Mouse (Mus musculus) myocyte (in vitro differentiated cells): Measurements from ENCODE around the gene Ube2f.

Experiments used
- CEBPB ChIP-seq: IDR thresholded peaks from 2 replicates; pipeline ENCODE4 v1.6.1; 2011; ENCODE audit warnings: mild to moderate bottlenecking, moderate library complexity; ENCODE audit not compliant: poor library complexity, insufficient read depth, severe bottlenecking
- E2F4 ChIP-seq: IDR thresholded peaks from one replicate; pipeline ENCODE4 v1.6.1; 2011; ENCODE audit warnings: mild to moderate bottlenecking, control low read depth, moderate library complexity; ENCODE audit not compliant: insufficient read depth
- MAX ChIP-seq: IDR thresholded peaks from one replicate; pipeline ENCODE4 v1.6.1; 2011; ENCODE audit warnings: low read depth, mild to moderate bottlenecking, control low read depth
- MYOD1 ChIP-seq, 3 experiments: IDR thresholded peaks; one replicate each; pipeline ENCODE4 v1.6.1; 2011; ENCODE audit warnings: control low read depth in 2 of 3, low read depth in 2 of 3, mild to moderate bottlenecking in 2 of 3, moderate library complexity in 1 of 3; ENCODE audit not compliant: insufficient read length in 2 of 3, control insufficient read depth in 1 of 3
- MYOG ChIP-seq, 3 experiments: IDR thresholded peaks; one replicate each; pipeline ENCODE4 v1.6.1; 2011; ENCODE audit warnings: control low read depth in 2 of 3, low read depth in 2 of 3, mild to moderate bottlenecking in 2 of 3; ENCODE audit not compliant: insufficient read length in 2 of 3, control insufficient read depth in 1 of 3, insufficient read depth in 1 of 3
- POLR2A ChIP-seq: IDR thresholded peaks from one replicate; pipeline ENCODE4 v1.6.1; 2011; ENCODE audit warnings: low read depth, mild to moderate bottlenecking, control low read depth, moderate library complexity; ENCODE audit not compliant: insufficient read length
- POLR2AphosphoS2 ChIP-seq: IDR thresholded peaks from one replicate; pipeline ENCODE4 v1.6.1; 2011; ENCODE audit warnings: low read depth, control low read depth; ENCODE audit not compliant: insufficient read length
- SRF ChIP-seq: IDR thresholded peaks from one replicate; pipeline ENCODE4 v1.6.1; 2011; ENCODE audit warnings: low read depth; ENCODE audit not compliant: control insufficient read depth, insufficient read length
- TCF12 ChIP-seq: IDR thresholded peaks from one replicate; pipeline ENCODE4 v1.6.1; 2011; ENCODE audit warnings: mild to moderate bottlenecking, control low read depth; ENCODE audit not compliant: poor library complexity, insufficient read depth, severe bottlenecking
- TCF3 ChIP-seq: IDR thresholded peaks from one replicate; pipeline ENCODE4 v1.6.1; 2011; ENCODE audit warnings: low read depth, control low read depth; ENCODE audit not compliant: insufficient read length
- USF1 ChIP-seq: IDR thresholded peaks from one replicate; pipeline ENCODE4 v1.6.1; 2011; ENCODE audit warnings: low read depth, mild to moderate bottlenecking, control low read depth, moderate library complexity

GRCm38 (mm10) chr1:91324646-91325045 is 74.5 kb downstream of the Ube2f start:
- TF ChIP-seq POLR2A, result no peak
- no peak for TF ChIP-seq SRF
- no peak for TF ChIP-seq MYOG (IDR thresholded peaks at IDR 0.05; ENCODE audit: control insufficient read depth in 1 of 3, insufficient read depth in 1 of 3, insufficient read length in 2 of 3, low read depth in 2 of 3)
- no peak for TF ChIP-seq USF1
- no peak for TF ChIP-seq E2F4
- no peak for TF ChIP-seq MAX
- no peak for TF ChIP-seq CEBPB
- TF ChIP-seq POLR2AphosphoS2, result no peak
- TF ChIP-seq MYOD1 (IDR thresholded peaks at IDR 0.05; ENCODE audit: control insufficient read depth in 1 of 3, insufficient read length in 2 of 3, low read depth in 2 of 3), result no peak
- TF ChIP-seq TCF3, result no peak
- no peak for TF ChIP-seq TCF12
